Mouse (Mus musculus): ENCODE measurements around the gene Atp8b3. TPM values are rescaled to one million over a fixed set of nuclear protein-coding genes. Genes with fewer than 3 reads are reported as not detected.

Gene Atp8b3
- polyA plus RNA-seq, 1 experiment, result 0.03 TPM

DNA sequence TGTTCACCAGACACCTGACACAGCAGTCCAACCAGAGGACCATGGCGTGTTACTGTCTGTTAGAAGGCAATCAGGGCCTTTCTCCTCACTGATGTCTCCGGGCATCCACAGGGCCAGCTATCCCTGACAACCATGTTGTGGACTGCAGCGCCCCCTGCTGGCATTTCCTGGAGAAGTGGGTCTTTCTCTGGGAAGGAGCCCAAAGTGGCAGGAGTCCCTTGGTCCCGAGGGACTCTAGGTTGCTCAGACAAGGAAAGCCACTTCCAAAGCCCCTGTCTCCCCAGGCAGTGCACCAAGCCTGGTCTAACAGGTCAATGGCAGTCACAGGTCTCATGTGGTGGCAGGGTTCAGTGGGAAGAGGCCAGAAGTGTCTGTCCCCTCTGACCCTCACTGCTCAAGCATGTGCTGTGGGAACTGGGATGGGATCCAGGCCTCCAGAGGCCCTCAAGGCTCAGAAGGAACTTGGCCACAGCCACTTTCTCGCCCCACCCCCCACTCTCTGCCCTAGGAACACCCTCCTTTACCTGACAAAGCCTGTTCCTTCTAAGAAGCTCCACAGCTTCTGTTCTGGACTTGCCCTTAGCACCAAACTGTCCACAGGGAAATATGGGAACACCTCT, 18.5 kb upstream of the Atp8b3 start:
- H3K36me3 ChIP-seq (ENCODE audit: control insufficient read depth), result peaks cover 58% of the 10 kb centered on the region
- no peaks in the 10 kb centered on the region for H3K27me3 ChIP-seq (ENCODE audit: control insufficient read depth)
- no peaks in the 10 kb centered on the region for H3K9me3 ChIP-seq (ENCODE audit: control insufficient read depth, low read length)
- peaks cover 81% of the 10 kb centered on the region for H3K4me1 ChIP-seq (ENCODE audit: control insufficient read depth)
- TF ChIP-seq GATA1 (IDR thresholded peaks at IDR 0.05; ENCODE audit: low read length) (no peak), TAL1 (IDR thresholded peaks at IDR 0.05; ENCODE audit: low read length) (no peak)
- no peak overlapping the region for H3K4me3 ChIP-seq (replicated peaks)

DNA sequence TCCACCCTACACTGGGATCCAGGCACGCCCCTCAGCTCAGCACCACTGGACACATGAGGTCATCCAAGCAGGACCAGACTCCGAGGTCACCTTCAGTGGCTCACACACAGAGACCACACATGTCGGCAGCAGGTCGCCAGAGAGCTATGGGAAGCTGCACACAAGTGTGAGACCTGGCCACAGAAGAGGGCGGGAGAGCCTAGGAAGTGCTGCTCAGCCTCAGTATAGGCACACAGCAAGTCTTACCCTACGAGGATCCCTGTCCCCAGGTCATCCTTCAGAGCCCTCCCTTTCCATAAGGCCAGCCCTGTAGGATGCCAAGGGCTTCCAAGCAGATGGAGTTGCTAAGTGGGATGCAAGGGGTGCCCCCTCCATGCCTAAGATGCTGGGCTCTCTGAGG, 15.1 kb upstream of the Atp8b3 start:
- Histone ChIP-seq H3K27me3 (ENCODE audit: control insufficient read depth) (no peaks in the 10 kb centered on the region), H3K4me1 (ENCODE audit: control insufficient read depth) (peaks cover 84% of the 10 kb centered on the region), H3K9me3 (ENCODE audit: control insufficient read depth, low read length) (no peaks in the 10 kb centered on the region), H3K36me3 (ENCODE audit: control insufficient read depth) (peaks cover 81% of the 10 kb centered on the region), H3K4me3 (replicated peaks) (peak overlapping the region; percentile 57)
- no peak for TF ChIP-seq GATA1 (IDR thresholded peaks at IDR 0.05; ENCODE audit: low read length)
- no peak for TF ChIP-seq TAL1 (IDR thresholded peaks at IDR 0.05; ENCODE audit: low read length)

DNA sequence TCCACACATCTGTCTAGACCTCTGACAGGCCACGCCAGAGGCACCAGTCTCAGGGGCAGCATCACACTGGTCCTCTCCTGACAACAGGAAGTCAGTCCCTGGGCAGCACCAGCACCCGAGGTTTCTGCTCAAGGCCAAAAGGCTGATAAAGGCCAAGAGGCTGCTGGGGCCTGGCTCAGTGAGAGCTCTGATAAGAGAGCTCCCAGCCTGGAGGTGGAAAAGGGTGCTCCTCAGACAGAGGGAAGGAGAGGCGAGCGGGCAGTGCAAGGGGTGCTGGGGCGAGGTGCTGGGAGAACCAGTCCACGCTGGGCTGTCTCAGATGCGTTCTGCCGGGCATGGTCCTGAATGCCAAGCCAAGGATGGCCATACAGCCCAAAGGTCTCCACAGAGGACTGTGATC, 14.7 kb upstream of the Atp8b3 start:
- Histone ChIP-seq H3K9me3 (ENCODE audit: control insufficient read depth, low read length) (no peaks in the 10 kb centered on the region), H3K27me3 (ENCODE audit: control insufficient read depth) (no peaks in the 10 kb centered on the region), H3K4me1 (ENCODE audit: control insufficient read depth) (peaks cover 84% of the 10 kb centered on the region), H3K4me3 (replicated peaks) (peak overlapping the region; percentile 57), H3K36me3 (ENCODE audit: control insufficient read depth) (peaks cover 81% of the 10 kb centered on the region)
- TF ChIP-seq TAL1 (IDR thresholded peaks at IDR 0.05; ENCODE audit: low read length), result peak; percentile 74
- peak; percentile 85 for TF ChIP-seq GATA1 (IDR thresholded peaks at IDR 0.05; ENCODE audit: low read length)

DNA sequence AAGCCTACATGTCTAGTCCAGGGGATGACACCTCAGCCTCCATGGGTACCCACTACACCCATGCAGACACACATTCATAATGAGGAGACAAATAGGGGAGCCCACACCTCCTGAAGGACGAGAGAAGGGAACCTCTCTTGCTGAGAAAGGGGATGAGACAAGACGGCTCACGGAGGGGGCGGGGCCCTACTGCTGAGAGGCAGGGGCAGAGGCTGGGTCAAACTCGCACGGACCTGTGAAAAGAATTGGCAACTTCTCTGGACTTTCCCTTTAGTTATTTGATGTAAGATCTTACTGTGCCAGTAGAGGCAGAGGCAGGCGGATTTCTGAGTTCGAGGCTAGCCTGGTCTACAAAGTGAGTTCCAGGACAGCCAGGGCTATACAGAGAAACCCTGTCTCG, 13.4 kb upstream of the Atp8b3 start:
- no peaks in the 10 kb centered on the region for H3K9me3 ChIP-seq (ENCODE audit: control insufficient read depth, low read length)
- peak overlapping the region; percentile 15 for H3K4me3 ChIP-seq (replicated peaks)
- peaks cover 84% of the 10 kb centered on the region for H3K4me1 ChIP-seq (ENCODE audit: control insufficient read depth)
- H3K27me3 ChIP-seq (ENCODE audit: control insufficient read depth), result no peaks in the 10 kb centered on the region
- TF ChIP-seq TAL1 (IDR thresholded peaks at IDR 0.05; ENCODE audit: low read length), result no peak
- TF ChIP-seq GATA1 (IDR thresholded peaks at IDR 0.05; ENCODE audit: low read length), result no peak
- peaks cover 81% of the 10 kb centered on the region for H3K36me3 ChIP-seq (ENCODE audit: control insufficient read depth)

DNA sequence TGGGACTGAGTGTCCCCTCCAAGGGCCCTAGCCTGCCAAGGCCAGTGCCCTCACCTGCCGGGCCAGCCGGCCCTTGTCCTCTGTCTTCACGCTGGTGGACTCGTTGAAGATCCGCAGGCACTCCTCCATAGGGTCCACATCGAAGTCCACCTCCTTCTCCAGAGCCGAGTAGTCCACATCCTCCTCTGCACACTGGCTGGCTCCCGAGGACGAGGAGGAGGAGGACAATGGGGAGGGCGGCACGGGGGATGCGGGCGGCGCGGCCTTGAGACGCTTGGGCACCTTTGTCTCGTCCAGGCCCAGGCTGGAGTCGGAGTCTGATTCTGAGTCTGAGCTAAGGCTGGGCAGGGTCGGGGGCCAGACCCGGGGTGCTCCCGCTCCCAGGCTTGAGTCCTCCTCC, 10.4 kb upstream of the Atp8b3 start:
- peaks cover 88% of the 10 kb centered on the region for H3K4me1 ChIP-seq (ENCODE audit: control insufficient read depth)
- no peaks in the 10 kb centered on the region for H3K9me3 ChIP-seq (ENCODE audit: control insufficient read depth, low read length)
- no peak overlapping the region for H3K4me3 ChIP-seq (replicated peaks)
- peaks cover 91% of the 10 kb centered on the region for H3K36me3 ChIP-seq (ENCODE audit: control insufficient read depth)
- no peaks in the 10 kb centered on the region for H3K27me3 ChIP-seq (ENCODE audit: control insufficient read depth)
- TF ChIP-seq GATA1 (IDR thresholded peaks at IDR 0.05; ENCODE audit: low read length) (no peak), TAL1 (IDR thresholded peaks at IDR 0.05; ENCODE audit: low read length) (no peak)

DNA sequence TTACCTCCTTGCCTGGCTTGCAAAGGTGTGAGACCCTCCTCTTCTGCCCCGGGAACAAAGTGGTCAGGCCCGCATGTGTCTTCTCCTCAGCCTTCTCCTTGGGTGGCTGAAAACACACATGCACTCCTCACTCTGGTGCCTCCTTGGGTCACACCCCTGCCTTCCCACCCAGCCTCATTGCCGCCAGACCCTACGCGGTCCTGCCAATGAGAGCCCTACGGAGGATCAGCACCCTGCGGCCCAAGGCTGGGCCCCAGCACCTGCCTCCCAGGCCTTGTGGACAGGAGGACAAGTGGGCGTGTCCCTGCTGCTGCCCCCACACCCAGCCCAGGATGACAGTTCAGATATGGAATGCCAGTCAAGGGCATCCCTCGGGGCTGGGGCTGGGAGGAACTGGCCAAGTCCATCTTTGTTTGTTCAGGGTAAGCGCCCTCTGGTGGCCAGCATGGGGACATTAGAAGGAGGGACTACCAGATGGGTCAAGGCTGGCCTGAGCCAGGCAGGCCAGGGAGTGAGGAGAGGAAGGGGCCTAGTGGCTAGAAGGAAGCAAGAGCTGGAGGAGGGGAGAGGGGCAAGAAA, 9.6 kb upstream of the Atp8b3 start:
- no peak for TF ChIP-seq TAL1 (IDR thresholded peaks at IDR 0.05; ENCODE audit: low read length)
- TF ChIP-seq GATA1 (IDR thresholded peaks at IDR 0.05; ENCODE audit: low read length), result no peak
- H3K4me3 ChIP-seq (replicated peaks), result no peak overlapping the region
- peaks cover 84% of the 10 kb centered on the region for H3K4me1 ChIP-seq (ENCODE audit: control insufficient read depth)
- H3K27me3 ChIP-seq (ENCODE audit: control insufficient read depth), result no peaks in the 10 kb centered on the region
- peaks cover 92% of the 10 kb centered on the region for H3K36me3 ChIP-seq (ENCODE audit: control insufficient read depth)
- H3K9me3 ChIP-seq (ENCODE audit: control insufficient read depth, low read length), result no peaks in the 10 kb centered on the region

DNA sequence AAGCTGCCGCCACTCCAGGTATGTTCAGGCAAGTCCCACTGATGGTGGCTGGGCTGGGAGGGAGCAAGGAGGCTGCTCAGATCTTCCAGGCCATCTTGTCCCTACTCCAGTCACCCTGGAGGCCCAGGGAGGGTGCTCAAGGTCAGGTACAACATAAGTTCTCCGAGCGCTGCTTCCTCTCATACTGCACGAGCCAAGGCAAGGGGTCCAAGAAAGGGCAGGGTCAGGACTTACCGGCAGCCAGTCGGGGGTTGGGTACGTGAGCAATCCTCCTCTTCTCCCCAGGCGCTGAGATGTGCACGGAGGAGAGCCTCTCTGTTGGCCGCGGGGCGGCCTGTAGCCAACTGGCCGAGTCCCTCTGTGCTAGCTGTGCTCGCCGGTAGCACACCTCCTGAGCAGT, 8.6 kb upstream of the Atp8b3 start:
- Histone ChIP-seq H3K36me3 (ENCODE audit: control insufficient read depth) (peaks cover 97% of the 10 kb centered on the region), H3K4me3 (replicated peaks) (no peak overlapping the region), H3K27me3 (ENCODE audit: control insufficient read depth) (no peaks in the 10 kb centered on the region), H3K9me3 (ENCODE audit: control insufficient read depth, low read length) (no peaks in the 10 kb centered on the region), H3K4me1 (ENCODE audit: control insufficient read depth) (peaks cover 76% of the 10 kb centered on the region)
- TF ChIP-seq GATA1 (IDR thresholded peaks at IDR 0.05; ENCODE audit: low read length), result no peak
- no peak for TF ChIP-seq TAL1 (IDR thresholded peaks at IDR 0.05; ENCODE audit: low read length)

DNA sequence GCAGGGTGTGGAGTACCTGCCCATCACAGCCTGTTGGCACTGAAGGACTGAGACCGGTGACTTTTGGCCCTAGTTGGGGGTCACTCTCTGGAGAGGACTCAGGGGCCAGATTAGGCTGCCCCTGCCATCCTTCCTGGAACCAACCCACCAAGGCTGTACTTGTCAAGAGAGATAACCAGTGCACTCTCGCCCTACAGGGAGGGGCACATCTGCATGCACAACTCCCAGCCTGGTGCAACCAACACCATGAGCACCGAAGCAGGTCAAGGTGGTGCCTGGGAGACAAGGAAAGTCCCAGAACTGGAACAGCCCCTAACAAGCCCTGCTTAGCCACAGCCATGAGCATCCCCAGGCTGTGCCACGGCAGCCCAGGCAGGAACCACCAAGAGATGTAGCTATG, 8.0 kb upstream of the Atp8b3 start:
- H3K36me3 ChIP-seq (ENCODE audit: control insufficient read depth), result peaks cover 97% of the 10 kb centered on the region

DNA sequence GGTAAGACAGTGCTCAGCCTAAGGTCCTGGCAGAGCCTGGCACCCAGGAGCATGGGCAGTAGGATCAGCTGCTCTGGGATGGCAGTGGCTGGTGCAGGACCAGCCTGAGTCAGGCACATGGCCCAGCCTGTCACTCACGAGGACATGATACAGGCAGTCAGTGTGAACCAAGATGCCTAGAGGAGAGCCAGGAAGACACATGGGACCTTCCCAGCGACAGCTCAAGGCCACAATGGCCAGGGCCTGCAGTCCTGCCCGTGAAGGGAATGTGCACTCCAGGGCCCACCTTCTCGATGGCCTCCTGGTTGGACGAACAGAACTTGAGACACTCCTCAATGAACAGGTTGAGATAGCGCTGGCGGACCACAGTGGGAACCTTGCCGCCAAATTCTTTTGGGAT, 6.7 kb upstream of the Atp8b3 start:
- Histone ChIP-seq H3K27me3 (ENCODE audit: control insufficient read depth) (no peaks in the 10 kb centered on the region), H3K4me1 (ENCODE audit: control insufficient read depth) (peaks cover 64% of the 10 kb centered on the region), H3K4me3 (replicated peaks) (no peak overlapping the region), H3K9me3 (ENCODE audit: control insufficient read depth, low read length) (no peaks in the 10 kb centered on the region), H3K36me3 (ENCODE audit: control insufficient read depth) (peaks cover 98% of the 10 kb centered on the region)
- no peak for TF ChIP-seq GATA1 (IDR thresholded peaks at IDR 0.05; ENCODE audit: low read length)

More for the DNA sequence above, 8.0 kb upstream of the Atp8b3 start:
- Histone ChIP-seq H3K4me3 (replicated peaks) (peak overlapping the region; percentile 8), H3K4me1 (ENCODE audit: control insufficient read depth) (peaks cover 70% of the 10 kb centered on the region), H3K27me3 (ENCODE audit: control insufficient read depth) (no peaks in the 10 kb centered on the region), H3K9me3 (ENCODE audit: control insufficient read depth, low read length) (no peaks in the 10 kb centered on the region)
- TF ChIP-seq GATA1 (IDR thresholded peaks at IDR 0.05; ENCODE audit: low read length) (no peak), TAL1 (IDR thresholded peaks at IDR 0.05; ENCODE audit: low read length) (no peak)

DNA sequence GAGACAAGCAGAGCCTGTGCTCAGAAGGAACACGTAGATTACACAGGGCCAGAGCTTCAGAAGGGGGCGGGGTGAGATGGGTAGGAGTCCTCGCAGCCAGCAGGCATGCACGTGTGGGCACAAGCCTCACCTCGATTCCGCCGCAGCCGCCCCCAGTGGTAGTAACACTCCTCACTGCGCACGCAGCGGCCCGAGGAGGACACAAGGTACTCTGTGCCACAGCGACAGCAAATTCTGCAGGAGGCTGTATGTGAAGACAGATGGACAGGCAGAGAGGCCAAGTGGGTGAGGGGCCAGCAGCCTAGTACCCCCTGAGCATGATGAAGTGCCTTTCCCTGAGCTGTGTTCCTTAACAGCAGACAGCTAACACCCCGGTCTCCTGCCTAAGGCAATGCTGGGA, 4.9 kb upstream of the Atp8b3 start:
- Histone ChIP-seq H3K27me3 (ENCODE audit: control insufficient read depth) (no peaks in the 10 kb centered on the region), H3K9me3 (ENCODE audit: control insufficient read depth, low read length) (no peaks in the 10 kb centered on the region), H3K4me1 (ENCODE audit: control insufficient read depth) (peaks cover 68% of the 10 kb centered on the region), H3K36me3 (ENCODE audit: control insufficient read depth) (peaks cover 85% of the 10 kb centered on the region), H3K4me3 (replicated peaks) (no peak overlapping the region)
- TF ChIP-seq GATA1 (IDR thresholded peaks at IDR 0.05; ENCODE audit: low read length) (no peak), TAL1 (IDR thresholded peaks at IDR 0.05; ENCODE audit: low read length) (no peak)

All from erythroblast, embryonic 14.5 days (primary cell).